Mouse (Mus musculus) erythroblast, adult 5-6 weeks (primary cell): ENCODE results near the gene Gsdmc3. TPM values are rescaled to one million over a fixed set of nuclear protein-coding genes. Genes with fewer than 3 reads are reported as not detected.
"Not testable (repeated sequence)": the region's sequence is repeated elsewhere in the genome, so short reads cannot be mapped to it uniquely, and the experiment has no call there.

Experiments used
- ATAC-seq: replicated peaks from 2 replicates; pipeline ENCODE4 v1.8.0; 2016; ENCODE audit warnings: moderate number of reproducible peaks, mild to moderate bottlenecking, moderate TSS enrichment, inconsistent platforms; ENCODE audit not compliant: poor library complexity, low FRiP score, severe bottlenecking
- total RNA-seq, 2 experiments: library from RNA; stranded (forward) in 1 of 2; stranded (reverse) in 1 of 2; fragments of 150-400 nt in 1 of 2; fragments of 200-764, 138-1000 nt in 1 of 2; gene quantifications; 2 replicates each; pipeline versions ENCODE4 v1.2.3 to v1.2.4; 2015 to 2017; ENCODE audit warnings: low replicate concordance in 2 of 2

The Gsdmc3 gene
- total RNA-seq (2015; ENCODE audit: low replicate concordance) (not detected in 2 replicates), total RNA-seq (2017; ENCODE audit: low replicate concordance) (not detected in 2 replicates)

DNA sequence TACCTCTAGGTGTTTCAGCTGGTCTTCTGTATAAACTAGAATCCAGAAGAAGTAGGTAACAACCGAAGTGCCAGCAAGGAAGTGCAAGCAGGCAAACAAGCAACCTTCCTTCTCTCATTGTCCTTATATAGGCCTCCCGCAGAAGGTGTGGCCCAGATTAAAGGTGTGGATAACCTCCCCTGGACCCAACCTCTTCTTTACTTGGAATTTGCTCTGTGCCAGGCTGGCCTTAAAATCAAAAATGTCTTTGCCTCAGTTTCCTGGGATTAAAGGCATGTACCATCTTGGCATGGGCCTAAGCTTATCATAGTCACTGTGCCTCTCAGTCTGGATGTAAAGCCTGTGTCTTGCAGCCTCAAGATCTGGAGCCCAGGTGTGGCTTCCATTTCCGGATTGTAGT lies at the start of gene Gsdmc3:
Gene Gsdmc3, minus strand, starts transcription at position 101 of the 400 bp plus-strand sequence.
- not testable (repeated sequence) for ATAC-seq

GRCm38 (mm10) chr15:63926201-63926600 lies 47.8 kb upstream of the Gsdmc3 start:
- ATAC-seq, result no peak

DNA sequence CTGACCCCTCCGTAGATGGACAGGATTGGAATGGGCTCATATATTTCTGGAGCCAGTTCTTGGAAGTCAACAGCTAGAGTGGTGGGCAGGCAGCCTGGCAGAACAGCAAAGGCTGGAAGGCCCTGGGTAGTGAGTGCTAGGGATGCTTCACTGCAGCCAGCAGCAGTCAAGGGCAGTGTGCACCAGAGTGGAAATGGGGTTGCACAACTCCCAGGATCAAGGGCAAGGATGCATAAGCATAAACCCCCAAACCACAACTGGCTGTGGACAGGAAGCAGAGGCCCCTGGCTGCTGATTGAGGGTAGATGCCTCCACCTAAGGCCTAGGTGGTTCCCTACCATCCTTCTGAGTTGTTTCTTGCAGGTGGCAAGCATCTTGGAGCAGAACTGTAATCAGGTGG lies 46.1 kb upstream of the Gsdmc3 start:
- ATAC-seq, result no peak

- not testable (repeated sequence) for ATAC-seq
Measured at GRCm38 (mm10) chr15:63921618-63922017, 43.3 kb upstream of the Gsdmc3 start.

GRCm38 (mm10) chr15:63919728-63920127 lies 41.4 kb upstream of the Gsdmc3 start:
- ATAC-seq, result not testable (repeated sequence)

GRCm38 (mm10) chr15:63916584-63916983 lies 38.2 kb upstream of the Gsdmc3 start:
- ATAC-seq, result not testable (repeated sequence)

- not testable (repeated sequence) for ATAC-seq
Measured at GRCm38 (mm10) chr15:63912197-63912596, 33.8 kb upstream of the Gsdmc3 start, which contains the start of gene Gsdmc4. Gene Gsdmc4 (minus strand): TSS chr15:63912297.

DNA sequence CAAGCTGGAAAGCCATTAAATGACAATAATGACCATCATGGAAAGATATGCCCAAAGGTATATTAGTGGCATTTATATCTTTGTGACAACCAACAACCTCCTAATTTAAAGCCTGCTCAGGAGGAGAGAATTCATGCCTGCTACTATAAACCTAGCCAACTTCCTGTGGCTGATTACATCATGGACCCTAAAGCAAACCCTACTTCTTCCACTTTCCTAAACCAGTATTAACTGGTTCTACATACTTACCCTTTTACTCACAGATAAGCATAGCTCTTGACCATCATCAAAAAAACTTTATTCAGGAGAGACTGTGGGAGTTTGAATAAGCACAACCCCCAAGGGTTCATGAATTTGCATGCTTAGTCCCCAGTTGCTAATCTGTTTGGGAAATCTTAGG lies 31.5 kb upstream of the Gsdmc3 start:
- not testable (repeated sequence) for ATAC-seq

GRCm38 (mm10) chr15:63895560-63896353 lies 17.4 kb upstream of the Gsdmc3 start:
- ATAC-seq, result peak; percentile 71; the same call in 1 of the 2 replicates

DNA sequence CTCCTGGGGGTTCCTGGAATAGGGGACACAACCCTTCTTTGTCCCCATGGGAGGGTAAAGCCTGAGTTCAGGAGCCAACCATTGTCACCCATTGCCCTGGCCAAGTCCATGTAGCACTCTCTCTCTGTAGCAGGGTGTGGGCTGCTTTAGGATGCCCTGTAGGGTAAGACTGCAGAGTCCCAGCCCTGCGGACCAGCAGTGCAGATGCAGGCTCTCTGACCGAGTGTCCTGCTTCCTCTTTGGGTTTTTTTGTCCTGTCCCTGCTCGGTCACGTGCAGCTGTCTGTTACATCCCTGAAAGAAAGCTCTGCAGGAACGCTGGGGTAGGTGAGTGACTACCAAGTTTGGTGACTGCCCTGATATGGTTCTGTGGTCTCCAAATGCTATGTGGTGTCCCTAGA lies 10.1 kb upstream of the Gsdmc3 start:
- ATAC-seq, result not testable (repeated sequence)

DNA sequence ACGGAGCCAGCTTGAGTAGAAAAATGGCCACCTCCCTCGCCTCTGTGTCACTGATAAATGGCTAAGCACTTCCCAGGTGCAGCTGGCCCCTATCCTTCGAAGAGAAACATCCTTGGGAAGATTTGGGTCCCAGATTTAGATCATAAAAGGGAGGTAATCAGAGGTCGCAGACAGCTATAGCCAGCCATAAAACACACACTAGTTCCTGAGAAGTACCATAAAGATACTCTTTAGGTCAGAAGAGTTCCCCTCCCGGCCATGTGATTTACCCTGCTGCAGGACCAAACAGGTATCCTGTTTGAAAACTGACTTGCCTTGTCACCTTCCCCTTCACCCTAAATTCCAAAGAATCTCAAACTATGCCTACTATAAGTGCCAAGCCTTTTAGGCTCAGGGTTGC lies 9.6 kb upstream of the Gsdmc3 start:
- ATAC-seq, result not testable (repeated sequence)

- not testable (repeated sequence) for ATAC-seq
Measured at GRCm38 (mm10) chr15:63876160-63876559, 2.2 kb downstream of the Gsdmc3 start.

DNA sequence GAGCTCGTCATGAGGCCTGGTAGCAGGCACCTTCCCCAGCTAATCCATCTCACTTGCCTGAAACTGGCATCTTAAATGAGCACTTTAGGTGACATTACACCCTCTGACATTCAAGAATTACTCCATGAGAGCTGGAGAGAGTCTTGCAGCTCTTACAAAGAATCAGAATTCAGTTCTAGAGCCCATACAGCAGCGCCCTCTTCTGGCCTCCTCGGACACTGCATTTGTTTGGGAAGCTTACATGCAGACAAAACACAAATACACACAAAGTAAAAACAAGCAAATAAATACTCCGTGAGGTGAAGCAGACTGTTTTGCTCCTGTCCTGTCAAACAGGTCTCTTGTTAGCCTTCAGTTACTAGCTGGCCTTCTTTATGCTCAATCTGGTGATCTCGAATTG lies 16.4 kb downstream of the Gsdmc3 start:
- ATAC-seq, result not testable (repeated sequence)

Other genes with a start within 250 kb of the Gsdmc3 start
- gene Gsdmc2, start 33.4 kb downstream of the Gsdmc3 start, total RNA-seq (2015; ENCODE audit: low replicate concordance), result not detected in 2 replicates
- gene Gsdmc2, start 33.4 kb downstream of the Gsdmc3 start, total RNA-seq (2017; ENCODE audit: low replicate concordance), result not detected in 2 replicates
- gene Gsdmc4, start 33.7 kb upstream of the Gsdmc3 start, total RNA-seq (2015; ENCODE audit: low replicate concordance), result 1.5 TPM in 1 of 2 replicates, not detected in the other
- not detected in 2 replicates for gene Gsdmc4, start 33.7 kb upstream of the Gsdmc3 start, total RNA-seq (2017; ENCODE audit: low replicate concordance)
- 112 and 158 TPM in 2 replicates for gene Fam49b, start 181.9 kb upstream of the Gsdmc3 start, total RNA-seq (2015; ENCODE audit: low replicate concordance)
- 66.9 and 84.3 TPM in 2 replicates for gene Fam49b, start 181.9 kb upstream of the Gsdmc3 start, total RNA-seq (2017; ENCODE audit: low replicate concordance)